In genomic region chr15:7442148-7443100, GRCm38 (mm10) we compare ENCODE assay signal across 10 mouse cellular contexts. TPM values are rescaled to one million over a fixed set of nuclear protein-coding genes. Genes with fewer than 3 reads are reported as not detected.
DNase-seq lines count a peak whose midpoint lies in the region; ATAC-seq and TF ChIP-seq lines count a peak whose summit lies in the region.
"Had no signal": no experiment of that assay in that cellular context is flagged by ENCODE, and none has a peak within 500 bp of the region (broad histone marks: within the 10 kb centered on the region; RNA-seq: fewer than 3 reads in every experiment).

No protein-coding gene starts in this region.

- H3K27me3 ChIP-seq in limb, embryonic 13.5 days: no peaks in the 10 kb centered on the region
- H3K27me3 ChIP-seq in limb, embryonic 10.5 days (ENCODE audit: low read depth, poor library complexity, severe bottlenecking): no peaks in the 10 kb centered on the region
- no peaks in the 10 kb centered on the region for H3K27me3 ChIP-seq in lung, postnatal 0 days (replicated peaks; ENCODE audit: insufficient read depth, low read length)
- no peaks in the 10 kb centered on the region for H3K27me3 ChIP-seq in stomach, embryonic 15.5 days (replicated peaks)
- H3K27me3 ChIP-seq: hindbrain, embryonic 15.5 days; neural tube, embryonic 13.5 days had no signal

- no peaks in the 10 kb centered on the region for H3K36me3 ChIP-seq in limb, embryonic 13.5 days
- H3K36me3 ChIP-seq in limb, embryonic 10.5 days: no peaks in the 10 kb centered on the region
- H3K36me3 ChIP-seq in lung, postnatal 0 days (ENCODE audit: insufficient read depth, low read length): no peaks in the 10 kb centered on the region
- no peaks in the 10 kb centered on the region for H3K36me3 ChIP-seq in stomach, embryonic 15.5 days
- H3K36me3 ChIP-seq: hindbrain, embryonic 15.5 days; neural tube, embryonic 13.5 days had no signal

- no peak overlapping the region for H3K4me3 ChIP-seq in limb, embryonic 13.5 days
- H3K4me3 ChIP-seq in limb, embryonic 10.5 days: no peak overlapping the region
- H3K4me3 ChIP-seq in lung, postnatal 0 days (ENCODE audit: low read depth, low read length): no peak overlapping the region
- no peak overlapping the region for H3K4me3 ChIP-seq in stomach, embryonic 15.5 days (replicated peaks)
- H3K4me3 ChIP-seq: hindbrain, embryonic 15.5 days; neural tube, embryonic 13.5 days had no signal

- H3K9me3 ChIP-seq in limb, embryonic 13.5 days: no peaks in the 10 kb centered on the region
- H3K9me3 ChIP-seq in limb, embryonic 10.5 days (replicated peaks): no peaks in the 10 kb centered on the region
- no peaks in the 10 kb centered on the region for H3K9me3 ChIP-seq in lung, postnatal 0 days (ENCODE audit: low read length)
- H3K9me3 ChIP-seq in stomach, embryonic 15.5 days: no peaks in the 10 kb centered on the region
- H3K9me3 ChIP-seq: hindbrain, embryonic 15.5 days; neural tube, embryonic 13.5 days had no signal

- ATAC-seq in limb, embryonic 13.5 days (ENCODE audit: low FRiP score, low read depth): 0 out of 2 replicates have a peak, but pooled peaks have one; percentile 44
- ATAC-seq in lung, postnatal 0 days: peak; percentile 61
- ATAC-seq in stomach, embryonic 15.5 days (ENCODE audit: insufficient read depth, low FRiP score, low read depth): peak; percentile 39; the same call in 1 of the 2 replicates
- no peak for ATAC-seq in granulocyte monocyte progenitor cell, adult 5-6 weeks (replicated peaks; ENCODE audit: poor library complexity, severe bottlenecking)

- intact Hi-C loops in gastrocnemius, postnatal 14 days (cut with DNase I; ENCODE audit: low total_unique reads): no loop called here
- intact Hi-C loops in gastrocnemius, postnatal 36 days (cut with DNase I): loop anchor here (5.0 to 10.0 kb wide), 2 partner anchors 308 to 535 kb away; no protein-coding TSS in a partner anchor

- H3K4me1 ChIP-seq in limb, embryonic 13.5 days: no peaks in the 10 kb centered on the region
- no peaks in the 10 kb centered on the region for H3K4me1 ChIP-seq in limb, embryonic 10.5 days
- H3K4me1 ChIP-seq in lung, postnatal 0 days (ENCODE audit: insufficient read depth, low read depth, low read length): no peaks in the 10 kb centered on the region
- 0 out of 2 replicates have a peak, but pooled peaks cover 8% of the 10 kb centered on the region for H3K4me1 ChIP-seq in stomach, embryonic 15.5 days
- H3K4me1 ChIP-seq: hindbrain, embryonic 15.5 days; neural tube, embryonic 13.5 days had no signal

- TF ChIP-seq CTCF in lung, postnatal 0 days (IDR thresholded peaks at IDR 0.05): no peak

- no peak overlapping the region for H3K4me2 ChIP-seq in limb, embryonic 13.5 days (replicated peaks)
- H3K4me2 ChIP-seq in lung, postnatal 0 days (replicated peaks; ENCODE audit: low read depth, low read length): no peak overlapping the region
- H3K4me2 ChIP-seq in stomach, embryonic 15.5 days: peak overlapping the region; percentile 14; the same call in 1 of the 2 replicates
- H3K4me2 ChIP-seq: hindbrain, embryonic 15.5 days; neural tube, embryonic 13.5 days had no signal

- no peak overlapping the region for H3K27ac ChIP-seq in limb, embryonic 13.5 days
- H3K27ac ChIP-seq in limb, embryonic 10.5 days: no peak overlapping the region
- 0 out of 2 replicates have a peak overlapping the region, but pooled peaks have one; percentile 28 for H3K27ac ChIP-seq in lung, postnatal 0 days (ENCODE audit: low read length)
- peak overlapping the region; percentile 51; the same call in 1 of the 2 replicates for H3K27ac ChIP-seq in stomach, embryonic 15.5 days
- H3K27ac ChIP-seq: hindbrain, embryonic 15.5 days; neural tube, embryonic 13.5 days had no signal

- 42% methylated on average over 16 of the region's 16 CpGs for WGBS in limb, embryonic 13.5 days
- 63% methylated on average over 16 of the region's 16 CpGs for WGBS in limb, embryonic 10.5 days
- 42% methylated on average over 16 of the region's 16 CpGs for WGBS in lung, postnatal 0 days
- WGBS in stomach, embryonic 15.5 days: 35% methylated on average over 16 of the region's 16 CpGs

- H3K9ac ChIP-seq in limb, embryonic 13.5 days: no peak overlapping the region
- H3K9ac ChIP-seq in lung, postnatal 0 days (replicated peaks; ENCODE audit: low read depth): no peak overlapping the region
- no peak overlapping the region for H3K9ac ChIP-seq in stomach, embryonic 15.5 days
- H3K9ac ChIP-seq: hindbrain, embryonic 15.5 days; neural tube, embryonic 13.5 days had no signal

- TF ChIP-seq EP300 in lung, postnatal 0 days (IDR thresholded peaks at IDR 0.05): peak; percentile 12; the same call in 1 of the 2 replicates

- peak; percentile 37 for DNase-seq in gastrocnemius, postnatal 14 days
- no peak for DNase-seq in gastrocnemius, postnatal 36 days
- DNase-seq in limb, embryonic 10.5 days (ENCODE audit: low spot score): no peak
- DNase-seq in lung, postnatal 0 days (ENCODE audit: low spot score): peak; percentile 56
- no peak for DNase-seq in cerebellum, postnatal 14 days

RNA-seq across cellular contexts. Expression of gene Egflam, which starts 44.2 kb away (rescaled TPM):
- total RNA-seq in gastrocnemius, postnatal 14 days (2021): 10 to 100 TPM; 14.9 to 17.6 TPM
- 10 to 100 TPM; 12.2 to 13.8 TPM for total RNA-seq in gastrocnemius, postnatal 36 days (2021)
- polyA plus RNA-seq in limb, embryonic 13.5 days (2015; fragmentation: Nextera tagmentation; extraction: Ambion mirVana): 18.9 and 21.2 TPM in 2 replicates
- polyA plus RNA-seq in limb, embryonic 10.5 days (2016; fragmentation: Nextera tagmentation; extraction: Ambion mirVana): 6.7 and 11.4 TPM in 2 replicates
- 36.4 and 42.7 TPM in 2 replicates for polyA plus RNA-seq in lung, postnatal 0 days (2015; fragmentation: Nextera tagmentation; extraction: Ambion mirVana)
- 19.0 and 19.8 TPM in 2 replicates for polyA plus RNA-seq in stomach, embryonic 15.5 days (2015; fragmentation: Nextera tagmentation; extraction: Ambion mirVana)
- not detected in 2 replicates for total RNA-seq in granulocyte monocyte progenitor cell, adult 5-6 weeks (2014; fragmentation: Nextera tagmentation)
- not detected in 2 replicates for total RNA-seq in granulocyte monocyte progenitor cell, adult 5-6 weeks (2017)

Comparison
In these comparisons a context has a peak if more than half of its experiments do, and no peak if none do; other contexts are left out.
1. DNase-seq: peak in gastrocnemius, postnatal 14 days (single experiment) and lung, postnatal 0 days (single experiment); none in gastrocnemius, postnatal 36 days (0 of 2), limb, embryonic 10.5 days (single experiment) and cerebellum, postnatal 14 days (0 of 2).
2. H3K27ac ChIP-seq: peak in lung, postnatal 0 days (single experiment) and stomach, embryonic 15.5 days (single experiment); none in limb, embryonic 13.5 days (single experiment) and limb, embryonic 10.5 days (single experiment).